Mouse (Mus musculus) limb, embryonic 10.5 days (tissue): ENCODE measurements at regions not wholly inside any gene's neighbourhood (a gene's known extent, or its start where the extent isn't known, plus 50 kb on each side); places are given as distances from the start of the nearest gene placed in this dataset.

Experiments used
- DNase-seq: peaks from one replicate; pipeline ENCODE4 v3.0.0-alpha.2; 2017; ENCODE audit warnings: low spot score
- H3K27ac ChIP-seq: fragments of 300-500 bp; sonication (generic); 2 replicates; pipeline ENCODE4 v1.5.1; 2016; ENCODE audit warnings: mild to moderate bottlenecking
- H3K27me3 ChIP-seq: fragments of 300-500 bp; sonication (generic); 2 replicates; pipeline ENCODE4 v1.6.1; 2016; ENCODE audit warnings: low read depth, mild to moderate bottlenecking; ENCODE audit not compliant: poor library complexity, severe bottlenecking
- H3K36me3 ChIP-seq: fragments of 300-500 bp; sonication (generic); 2 replicates; pipeline ENCODE4 v1.6.1; 2016; ENCODE audit warnings: mild to moderate bottlenecking, moderate library complexity
- H3K4me1 ChIP-seq: fragments of 300-500 bp; sonication (generic); 2 replicates; pipeline ENCODE4 v1.6.1; 2016
- H3K4me3 ChIP-seq: fragments of 300-500 bp; sonication (generic); 2 replicates; pipeline ENCODE4 v1.5.1; 2016; ENCODE audit warnings: mild to moderate bottlenecking, moderate library complexity
- H3K9me3 ChIP-seq: fragments of 300-500 bp; sonication (generic); replicated peaks from 2 replicates; pipeline ENCODE4 v1.6.1; 2016; ENCODE audit warnings: mild to moderate bottlenecking
- WGBS: fragments of 180-500 bp; shearing (Covaris S2); methylation state at CpG from one replicate; pipeline ENCODE4 v1.1.7; 2016; 5-methylcytosine and 5-hydroxymethylcytosine counted together

DNA sequence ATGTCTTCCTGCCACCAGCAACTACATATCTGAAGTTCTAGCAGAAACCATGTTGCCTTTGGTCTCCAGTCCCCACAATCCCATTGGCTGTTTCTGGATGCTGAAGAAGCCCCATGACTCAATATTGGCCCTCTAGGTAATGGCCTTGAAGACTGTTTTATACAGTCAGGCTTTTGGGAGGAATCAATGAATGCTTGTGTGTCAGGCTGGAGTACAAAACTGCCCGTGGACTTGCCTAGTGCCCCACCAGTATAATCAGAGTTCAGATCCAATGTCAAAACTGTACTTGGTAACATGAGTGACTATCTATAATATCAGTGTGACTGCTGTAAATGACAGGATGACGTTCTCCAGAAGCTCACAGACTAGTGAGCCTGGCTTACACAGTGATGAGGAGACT, 63.3 kb upstream of the Myocd start:
- no peaks in the 10 kb centered on the region for H3K4me1 ChIP-seq
- no peak overlapping the region for H3K27ac ChIP-seq
- DNase-seq: no peak
- H3K36me3 ChIP-seq: no peaks in the 10 kb centered on the region
- H3K27me3 ChIP-seq: no peaks in the 10 kb centered on the region
- H3K4me3 ChIP-seq: no peak overlapping the region
- no peaks in the 10 kb centered on the region for H3K9me3 ChIP-seq
- 80% methylated on average over 2 of the region's 2 CpGs for WGBS

DNA sequence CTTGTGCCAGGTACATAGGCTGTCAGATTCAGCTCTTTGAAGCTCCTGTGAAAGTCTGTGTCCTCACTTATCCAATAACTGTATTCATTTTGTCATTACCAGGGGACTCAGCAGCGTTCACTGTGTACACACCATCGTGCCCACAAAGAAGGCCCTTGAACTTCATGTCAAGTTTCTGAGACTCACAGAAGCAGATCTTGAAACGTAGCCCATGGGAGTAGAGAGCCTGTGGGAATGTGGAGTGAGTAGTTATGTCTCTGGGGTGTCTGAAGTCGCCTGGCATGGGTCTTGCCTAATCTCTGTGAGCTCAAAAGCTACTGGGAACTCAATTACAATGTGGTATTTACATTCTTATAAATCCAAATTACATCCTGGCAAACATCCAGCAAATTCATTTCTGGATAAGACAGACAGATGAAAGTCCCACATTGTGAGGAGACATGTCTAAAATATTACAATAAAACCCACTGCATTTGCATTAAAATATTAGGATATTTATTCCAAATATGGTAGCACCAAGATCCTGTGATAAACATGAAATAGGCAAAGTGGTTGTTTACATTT, 53.2 kb upstream of the Myocd start:
- DNase-seq: no peak
- Histone ChIP-seq H3K4me1 (no peaks in the 10 kb centered on the region), H3K36me3 (no peaks in the 10 kb centered on the region), H3K4me3 (no peak overlapping the region), H3K27ac (no peak overlapping the region), H3K27me3 (no peaks in the 10 kb centered on the region), H3K9me3 (no peaks in the 10 kb centered on the region)
- 81% methylated on average over 4 of the region's 4 CpGs for WGBS
